Mouse (Mus musculus) megakaryocyte, embryonic 14.5 days (primary cell): Measurements from ENCODE around the gene Afap1l2.

Experiments
- FLI1 ChIP-seq: IDR thresholded peaks from 2 replicates; pipeline ENCODE4 v1.6.1; 2012; ENCODE audit warnings: low read length, inconsistent platforms, mixed read lengths
- GATA1 ChIP-seq: IDR thresholded peaks from 3 replicates; pipeline ENCODE4 v1.6.1; 2012; ENCODE audit warnings: mixed read lengths, low read length, inconsistent platforms, borderline replicate concordance

DNA sequence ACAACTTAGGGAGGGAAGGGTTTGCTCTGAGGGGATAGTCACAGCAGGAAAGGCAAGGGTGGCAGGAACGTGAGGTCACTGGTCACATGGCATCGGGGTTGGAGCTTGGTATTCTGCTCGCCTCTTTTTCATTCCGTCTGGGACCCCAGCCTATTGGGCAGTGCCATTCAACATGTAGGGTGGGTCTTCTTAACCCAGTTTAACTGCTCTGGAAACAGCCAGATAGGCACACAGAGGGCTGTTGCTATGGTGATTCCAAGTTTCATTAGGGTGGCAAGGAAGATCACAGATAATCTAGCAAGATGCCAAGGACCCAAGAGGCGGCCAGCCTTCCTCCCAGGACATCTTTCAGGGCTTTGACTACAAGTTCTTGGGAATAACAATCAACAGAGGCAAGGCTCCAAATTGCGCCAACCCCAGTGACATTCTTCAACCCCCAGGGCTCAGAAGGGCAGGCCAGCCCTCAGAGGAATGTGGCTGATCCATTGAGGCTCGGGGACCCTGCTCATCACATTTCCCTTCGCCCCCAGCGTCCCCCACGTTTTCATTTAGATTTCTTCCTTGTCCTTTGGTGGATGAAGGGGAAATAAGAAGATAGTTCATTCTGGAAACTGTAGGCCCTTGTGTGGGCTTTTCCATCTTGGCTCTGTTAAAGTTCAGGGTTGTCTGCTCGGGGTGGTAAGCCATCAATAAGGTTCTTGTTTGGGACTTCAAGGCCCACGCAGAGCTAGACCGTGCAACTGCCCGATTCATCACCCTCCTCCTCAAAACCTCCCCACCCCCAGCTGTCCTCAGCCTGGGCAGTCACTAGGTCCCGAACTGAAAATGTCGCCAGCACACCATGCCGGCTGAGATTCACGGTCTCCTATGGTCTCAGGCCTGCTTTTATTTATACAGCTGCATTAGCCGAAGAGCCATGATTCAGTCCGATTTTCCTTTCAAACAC is 52.2 kb downstream of the Afap1l2 start:
- TF ChIP-seq GATA1, result no peak
- TF ChIP-seq FLI1, result no peak
